Mouse (Mus musculus): ENCODE data around the gene A930017K11Rik. TPM values are rescaled to one million over a fixed set of nuclear protein-coding genes. Genes with fewer than 3 reads are reported as not detected.

A930017K11Rik gene
- total and polyA plus RNA-seq, 3 experiments = not detected

GRCm38 (mm10) chr17:25918037-25918750 lies 34.2 kb downstream of the A930017K11Rik start:
- dilution Hi-C loops (cut with MboI; ENCODE audit: extremely low pct_ligation_motif_present, extremely low pct_unique_long_range_greater_than_20kb, low sequenced_read_pairs) (no loop called here), in situ Hi-C loops (cut with MboI; ENCODE audit: low pct_ligation_motif_present, low pct_unique_long_range_greater_than_20kb, low sequenced_read_pairs) (loop anchor here (5.0 kb wide), 1 partner anchor 36 kb away; the partner anchor contains the start of gene Wfikkn1)
- H3K4me3 ChIP-seq (replicated peaks in 1 of 3; ENCODE audit: low read depth in 2 of 3, low read length in 2 of 3, poor library complexity in 1 of 3) = peak overlapping the region; percentile 80 to 99 (median 92)
- H3K36me3 ChIP-seq (replicated peaks in 1 of 2; ENCODE audit: control insufficient read depth in 1 of 2, insufficient read depth in 1 of 2, low read length in 1 of 2) = peaks cover 8 to 50% of the 10 kb centered on the region in 2 experiments
- no peaks in the 10 kb centered on the region for H3K27me3 ChIP-seq (replicated peaks)
- no peak for TF ChIP-seq ZKSCAN1 (IDR thresholded peaks at IDR 0.05; ENCODE audit: borderline replicate concordance, low read depth, low read length)
- TF ChIP-seq GABPA (IDR thresholded peaks at IDR 0.05; ENCODE audit: insufficient replicate concordance, low read depth, low read length) = no peak
- TF ChIP-seq PAX5 (IDR thresholded peaks at IDR 0.05; ENCODE audit: low read length) = no peak
- TF ChIP-seq POLR2AphosphoS2 (IDR thresholded peaks at IDR 0.05; ENCODE audit: low read depth, low read length) = no peak
- TF ChIP-seq BHLHE40 (IDR thresholded peaks at IDR 0.05; ENCODE audit: low read depth, low read length) = no peak
- no peak for TF ChIP-seq MXI1 (IDR thresholded peaks at IDR 0.05; ENCODE audit: low read depth, low read length)
- no peak for TF ChIP-seq ELF1 (IDR thresholded peaks at IDR 0.05; ENCODE audit: low read depth, low read length)
- TF ChIP-seq RCOR1 (conservative IDR thresholded peaks at IDR 0.05; ENCODE audit: low read depth, low read length) = no peak
- TF ChIP-seq USF2 (conservative IDR thresholded peaks at IDR 0.05; ENCODE audit: low read depth, low read length) = no peak
- no peak for TF ChIP-seq JUN (IDR thresholded peaks at IDR 0.05; ENCODE audit: insufficient read depth, low read depth, low read length)
- no peak for TF ChIP-seq POLR2A (IDR thresholded peaks at IDR 0.05; ENCODE audit: low read depth, low read length)
- no peak for TF ChIP-seq JUND (conservative IDR thresholded peaks at IDR 0.05; ENCODE audit: low read depth, low read length)
- peak overlapping the region; percentile 82 for H3K9ac ChIP-seq (ENCODE audit: insufficient read depth, low read depth)
- no peaks in the 10 kb centered on the region for H3K9me3 ChIP-seq (replicated peaks; ENCODE audit: low read length)
- H3K4me2 ChIP-seq (ENCODE audit: insufficient read depth, low read depth, poor library complexity, severe bottlenecking) = peak overlapping the region; percentile 41
- peaks cover 25% of the 10 kb centered on the region for H3K79me2 ChIP-seq (replicated peaks; ENCODE audit: control insufficient read depth, extremely low read depth, insufficient read depth, poor library complexity, severe bottlenecking)
- peaks cover 19 to 59% of the 10 kb centered on the region in 2 experiments for H3K4me1 ChIP-seq (ENCODE audit: control insufficient read depth in 1 of 2, insufficient read depth in 2 of 2)
- no peak overlapping the region for H3K27ac ChIP-seq (ENCODE audit: insufficient read depth, low read depth)
- DNase-seq (ENCODE audit: extremely low read depth) = no peak

GRCm38 (mm10) chr17:25916931-25917647 lies 35.3 kb downstream of the A930017K11Rik start:
- no peak overlapping the region for H3K27ac ChIP-seq (ENCODE audit: insufficient read depth, low read depth)
- no peaks in the 10 kb centered on the region for H3K27me3 ChIP-seq (replicated peaks)
- TF ChIP-seq JUN (IDR thresholded peaks at IDR 0.05; ENCODE audit: insufficient read depth, low read depth, low read length) = no peak
- no peak for TF ChIP-seq PAX5 (IDR thresholded peaks at IDR 0.05; ENCODE audit: low read length)
- TF ChIP-seq ZNF384 (IDR thresholded peaks at IDR 0.05; ENCODE audit: low read depth, low read length) = no peak
- no peak for TF ChIP-seq SMC3 (IDR thresholded peaks at IDR 0.05; ENCODE audit: low read depth, low read length)
- TF ChIP-seq CHD1 (IDR thresholded peaks at IDR 0.05; ENCODE audit: low read depth, low read length) = no peak
- in situ Hi-C loops (cut with MboI; ENCODE audit: low pct_ligation_motif_present, low pct_unique_long_range_greater_than_20kb, low sequenced_read_pairs) = loop anchor here (5.0 kb wide), 1 partner anchor 35 kb away; the partner anchor contains the start of gene Wfikkn1
- H3K79me2 ChIP-seq (replicated peaks; ENCODE audit: control insufficient read depth, extremely low read depth, insufficient read depth, poor library complexity, severe bottlenecking) = peaks cover 26% of the 10 kb centered on the region
- no peaks in the 10 kb centered on the region for H3K9me3 ChIP-seq (replicated peaks; ENCODE audit: low read length)
- dilution Hi-C loops (cut with MboI; ENCODE audit: extremely low pct_ligation_motif_present, extremely low pct_unique_long_range_greater_than_20kb, low sequenced_read_pairs) = no loop called here
- H3K36me3 ChIP-seq (replicated peaks in 1 of 2; ENCODE audit: control insufficient read depth in 1 of 2, insufficient read depth in 1 of 2, low read length in 1 of 2) = peaks cover 8 to 49% of the 10 kb centered on the region in 2 experiments
- H3K4me2 ChIP-seq (ENCODE audit: insufficient read depth, low read depth, poor library complexity, severe bottlenecking) = no peak overlapping the region
- H3K4me3 ChIP-seq (replicated peaks in 1 of 3; ENCODE audit: low read depth in 2 of 3, low read length in 2 of 3, poor library complexity in 1 of 3) = no peak overlapping the region
- no peak for DNase-seq (ENCODE audit: extremely low read depth)
- H3K9ac ChIP-seq (ENCODE audit: insufficient read depth, low read depth) = no peak overlapping the region
- H3K4me1 ChIP-seq (ENCODE audit: control insufficient read depth in 1 of 2, insufficient read depth in 2 of 2) = peaks cover 19 to 61% of the 10 kb centered on the region in 2 experiments

All from CH12.LX (cell line).